Mouse (Mus musculus) forebrain, embryonic 16.5 days (tissue): ENCODE data around the gene Syde1. TPM values are rescaled to one million over a fixed set of nuclear protein-coding genes. Genes with fewer than 3 reads are reported as not detected.

Source experiments
- ATAC-seq: fragments of 200-750 bp; cut with Nextera tagmentation; 2 replicates; pipeline ENCODE4 v1.8.0; 2017; ENCODE audit warnings: mild to moderate bottlenecking, moderate library complexity
- H3K27ac ChIP-seq: fragments of 300-500 bp; sonication (generic); 2 replicates; pipeline ENCODE4 v1.5.1; 2014; ENCODE audit warnings: low read length, control low read depth
- H3K27me3 ChIP-seq: fragments of 300-500 bp; sonication (generic); replicated peaks from 2 replicates; pipeline ENCODE4 v1.6.1; 2014; ENCODE audit warnings: low read length; ENCODE audit not compliant: control insufficient read depth, insufficient read depth
- H3K36me3 ChIP-seq: fragments of 300-500 bp; sonication (generic); 2 replicates; pipeline ENCODE4 v1.6.1; 2014; ENCODE audit not compliant: control insufficient read depth, insufficient read depth
- H3K4me1 ChIP-seq: fragments of 300-500 bp; sonication (generic); replicated peaks from 2 replicates; pipeline ENCODE4 v1.6.1; 2014; ENCODE audit warnings: low read length; ENCODE audit not compliant: control insufficient read depth, insufficient read depth
- H3K4me2 ChIP-seq: fragments of 300-500 bp; sonication (generic); 2 replicates; pipeline ENCODE4 v1.6.1; 2014; ENCODE audit warnings: mild to moderate bottlenecking, low read length, control low read depth
- H3K4me3 ChIP-seq: fragments of 300-500 bp; sonication (generic); replicated peaks from 2 replicates; pipeline ENCODE4 v1.5.1; 2014; ENCODE audit warnings: mild to moderate bottlenecking, low read length, control low read depth
- H3K9ac ChIP-seq: fragments of 300-500 bp; sonication (generic); replicated peaks from 2 replicates; pipeline ENCODE4 v1.6.1; 2014; ENCODE audit warnings: low read depth, low read length, control low read depth
- H3K9me3 ChIP-seq: fragments of 300-500 bp; sonication (generic); 2 replicates; pipeline ENCODE4 v1.6.1; 2016; ENCODE audit warnings: low read length; ENCODE audit not compliant: control insufficient read depth
- WGBS: fragments of 180-500 bp; shearing (Covaris S2); extraction: QIAGEN DNeasy Blood & Tissue Kit; methylation state at CpG from one replicate; pipeline ENCODE4 v1.1.7; 2014; 5-methylcytosine and 5-hydroxymethylcytosine counted together
- polyA plus RNA-seq: library from polyadenylated mRNA; unstranded; fragments of >200 nt; fragmentation: Nextera tagmentation; extraction: Ambion mirVana; gene quantifications from 2 replicates; pipeline ENCODE4 v1.2.1, GENCODE M21; 2015

Syde1 gene
- polyA plus RNA-seq, 1 experiment from 2014 or later: 3.9 TPM

DNA sequence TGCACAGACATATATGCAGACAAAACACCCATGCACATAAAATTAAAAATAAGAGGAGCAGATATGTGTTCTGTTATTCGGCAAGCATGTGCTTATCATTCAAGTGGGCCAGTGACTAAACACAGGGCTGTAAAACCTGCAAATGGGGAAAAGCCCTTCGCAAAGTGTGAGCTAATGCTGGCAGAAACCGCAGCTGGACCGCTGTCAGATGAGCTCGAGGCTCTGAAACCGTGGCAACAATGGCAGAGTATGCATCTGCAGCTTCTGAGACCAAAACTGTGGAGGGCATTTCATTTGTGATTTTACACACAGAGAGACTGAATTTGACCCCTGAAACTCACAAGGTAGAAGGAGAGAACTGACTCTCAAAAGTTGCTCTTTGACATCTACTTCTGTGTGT, 21.3 kb downstream of the Syde1 start:
- no peak overlapping the region for H3K4me2 ChIP-seq
- WGBS: 64% methylated on average over 6 of the region's 6 CpGs
- H3K4me3 ChIP-seq: no peak overlapping the region
- H3K27ac ChIP-seq: no peak overlapping the region
- H3K9me3 ChIP-seq: no peaks in the 10 kb centered on the region
- H3K4me1 ChIP-seq: peaks cover 5% of the 10 kb centered on the region
- H3K36me3 ChIP-seq: no peaks in the 10 kb centered on the region
- no peak for ATAC-seq
- H3K27me3 ChIP-seq: no peaks in the 10 kb centered on the region
- H3K9ac ChIP-seq: no peak overlapping the region

DNA sequence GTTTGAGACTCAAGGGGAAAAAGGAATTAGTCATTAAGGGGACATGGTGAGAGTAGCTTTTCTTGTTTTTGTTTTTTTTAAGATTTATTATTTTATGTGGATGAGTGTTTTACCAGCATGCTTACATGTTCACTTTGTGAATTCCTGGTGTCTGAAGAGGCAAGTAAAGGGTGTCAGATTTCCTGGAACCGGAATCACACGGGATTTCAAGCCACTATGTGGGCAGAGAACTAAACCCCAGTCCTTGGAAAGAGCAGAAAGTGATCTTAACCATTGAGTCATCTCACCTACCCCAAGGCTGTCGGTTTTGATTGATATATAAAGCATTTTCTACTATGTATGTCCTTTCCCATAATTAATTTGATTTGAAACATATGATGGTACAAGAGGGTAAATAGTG, 22.1 kb downstream of the Syde1 start:
- no peak overlapping the region for H3K27ac ChIP-seq
- 62% methylated on average over 3 of the region's 3 CpGs for WGBS
- no peak overlapping the region for H3K4me2 ChIP-seq
- H3K9ac ChIP-seq: no peak overlapping the region
- no peaks in the 10 kb centered on the region for H3K9me3 ChIP-seq
- H3K36me3 ChIP-seq: no peaks in the 10 kb centered on the region
- no peak overlapping the region for H3K4me3 ChIP-seq
- no peaks in the 10 kb centered on the region for H3K27me3 ChIP-seq
- no peak for ATAC-seq
- no peaks in the 10 kb centered on the region; the same call in 1 of the 2 replicates for H3K4me1 ChIP-seq

DNA sequence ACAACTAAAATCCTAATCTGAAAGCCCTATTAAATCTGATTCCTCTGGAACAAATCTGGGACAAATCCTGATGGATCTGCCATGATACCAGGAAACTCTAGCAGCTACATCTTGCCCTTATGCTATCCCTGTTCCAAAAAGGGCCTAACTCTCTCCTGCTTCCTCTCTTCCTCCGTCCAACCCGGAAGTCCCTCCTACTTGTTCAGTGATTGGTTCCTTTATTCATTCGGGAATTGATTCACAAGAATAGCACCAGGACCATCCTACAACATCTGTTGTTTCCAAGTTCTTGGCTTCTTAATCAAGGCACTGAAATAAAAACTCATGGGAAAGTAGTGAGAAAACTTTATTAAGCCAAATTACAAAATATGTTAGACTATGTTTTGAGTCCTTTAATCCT, 22.6 kb downstream of the Syde1 start:
- Histone ChIP-seq H3K9me3 (no peaks in the 10 kb centered on the region), H3K9ac (no peak overlapping the region), H3K4me2 (no peak overlapping the region), H3K36me3 (no peaks in the 10 kb centered on the region), H3K27me3 (no peaks in the 10 kb centered on the region), H3K27ac (no peak overlapping the region), H3K4me3 (no peak overlapping the region), H3K4me1 (no peaks in the 10 kb centered on the region)
- no peak for ATAC-seq
- WGBS: 82% methylated on average over 3 of the region's 3 CpGs

DNA sequence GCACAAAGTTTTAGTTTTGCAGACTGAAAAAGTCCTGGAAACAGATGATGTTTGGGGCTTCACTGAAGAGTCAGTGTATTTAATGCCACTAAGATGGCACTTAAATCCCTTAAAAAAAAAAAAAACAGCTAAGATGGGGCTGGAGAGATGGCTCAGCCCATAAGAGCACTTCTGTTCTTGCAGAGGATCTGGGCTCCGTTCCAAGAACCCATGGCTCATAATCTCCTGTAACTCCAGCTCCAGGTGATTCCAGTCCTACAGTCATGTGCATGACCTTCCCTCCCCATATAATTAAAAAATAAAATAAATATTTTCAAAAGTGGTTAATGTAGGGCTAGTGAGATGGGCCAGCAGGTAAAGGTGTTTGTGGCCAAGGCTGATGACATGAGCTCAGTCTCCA, 26.7 kb downstream of the Syde1 start:
- Histone ChIP-seq H3K27me3 (no peaks in the 10 kb centered on the region), H3K4me2 (no peak overlapping the region), H3K4me1 (no peaks in the 10 kb centered on the region), H3K4me3 (no peak overlapping the region), H3K9me3 (no peaks in the 10 kb centered on the region), H3K9ac (no peak overlapping the region), H3K36me3 (no peaks in the 10 kb centered on the region), H3K27ac (no peak overlapping the region)
- 87% methylated on average over 1 of the region's 1 CpGs for WGBS
- no peak for ATAC-seq

DNA sequence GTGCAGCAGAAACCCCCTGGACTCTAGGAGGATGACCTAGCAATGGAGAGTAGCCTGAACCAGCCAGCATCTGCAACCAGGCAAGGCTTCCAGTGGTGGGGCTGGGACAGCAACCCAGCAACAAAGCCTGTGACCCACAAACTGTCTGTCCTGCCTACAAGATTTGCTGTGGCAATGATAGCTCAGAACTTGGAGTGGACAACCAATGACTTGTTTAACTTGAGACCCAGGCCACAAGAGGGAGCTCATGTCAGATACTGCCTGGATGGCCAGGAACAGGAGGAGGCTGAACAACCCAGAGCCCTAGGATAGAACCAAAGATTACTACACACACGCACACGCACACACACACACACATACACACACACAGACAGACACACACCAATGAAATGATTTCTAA, 50.8 kb downstream of the Syde1 start:
- ATAC-seq: no peak
- Histone ChIP-seq H3K27ac (no peak overlapping the region), H3K4me3 (no peak overlapping the region), H3K4me2 (no peak overlapping the region), H3K4me1 (no peaks in the 10 kb centered on the region), H3K36me3 (no peaks in the 10 kb centered on the region), H3K27me3 (no peaks in the 10 kb centered on the region), H3K9me3 (no peaks in the 10 kb centered on the region), H3K9ac (no peak overlapping the region)
- WGBS: 60% methylated on average over 2 of the region's 2 CpGs

Other genes with a start within 250 kb of the Syde1 start
- gene Agpat3, start 239.5 kb downstream of the Syde1 start, polyA plus RNA-seq: 71.2 and 78.2 TPM in 2 replicates
- gene Rrp1, start 178.9 kb downstream of the Syde1 start, polyA plus RNA-seq: 436 and 438 TPM in 2 replicates
- 96.6 and 117 TPM in 2 replicates for gene Cstb, start 166.3 kb downstream of the Syde1 start, polyA plus RNA-seq
- gene Pdxk, start 127.0 kb downstream of the Syde1 start, polyA plus RNA-seq: 16.7 and 23.0 TPM in 2 replicates
- not detected in 2 replicates for gene Olfr1358, start 74.5 kb downstream of the Syde1 start, polyA plus RNA-seq
- 38.5 and 48.3 TPM in 2 replicates for gene Ilvbl, start 17.6 kb downstream of the Syde1 start, polyA plus RNA-seq
- gene Olfr1357, start 26.1 kb upstream of the Syde1 start, polyA plus RNA-seq: not detected in 2 replicates
- 0.11 TPM in 1 of 2 replicates, not detected in the other for gene Casp14, start 126.3 kb upstream of the Syde1 start, polyA plus RNA-seq
- 0.39 and 0.41 TPM in 2 replicates for gene Ccdc105, start 161.1 kb upstream of the Syde1 start, polyA plus RNA-seq
- gene Slc1a6, start 188.5 kb upstream of the Syde1 start, polyA plus RNA-seq: 5.4 and 7.4 TPM in 2 replicates